10 mouse cellular contexts compared by ENCODE assay signal in genomic region chr16:4727526-4727925, GRCm38 (mm10). TPM values are rescaled to one million over a fixed set of nuclear protein-coding genes. Genes with fewer than 3 reads are reported as not detected.
DNase-seq lines count a peak whose midpoint lies in the region; ATAC-seq lines count a peak whose summit lies in the region.
"Had no signal": no experiment of that assay in that cellular context is flagged by ENCODE, and none has a peak within 500 bp of the region (broad histone marks: within the 10 kb centered on the region; RNA-seq: fewer than 3 reads in every experiment).

No protein-coding gene starts in this region.

- H3K4me2 ChIP-seq in forebrain, embryonic 11.5 days (ENCODE audit: low read depth, low read length, severe bottlenecking), result no peak overlapping the region
- peak overlapping the region; percentile 65 for H3K4me2 ChIP-seq in lung, embryonic 15.5 days
- peak overlapping the region; percentile 88 for H3K4me2 ChIP-seq in hindbrain, embryonic 15.5 days
- H3K4me2 ChIP-seq in midbrain, embryonic 15.5 days, result peak overlapping the region; percentile 57

- no peak overlapping the region for H3K27ac ChIP-seq in forebrain, embryonic 10.5 days
- H3K27ac ChIP-seq in forebrain, embryonic 11.5 days (ENCODE audit: low read depth, low read length), result no peak overlapping the region
- no peak overlapping the region for H3K27ac ChIP-seq in lung, embryonic 15.5 days
- no peak overlapping the region for H3K27ac ChIP-seq in hindbrain, embryonic 15.5 days (replicated peaks)
- no peak overlapping the region for H3K27ac ChIP-seq in midbrain, embryonic 15.5 days

- H3K4me1 ChIP-seq in forebrain, embryonic 10.5 days, result peaks cover 18% of the 10 kb centered on the region
- no peaks in the 10 kb centered on the region; the same call in 1 of the 2 replicates for H3K4me1 ChIP-seq in forebrain, embryonic 11.5 days (replicated peaks; ENCODE audit: control insufficient read depth, insufficient read depth, low read length)
- peaks cover 14% of the 10 kb centered on the region for H3K4me1 ChIP-seq in lung, embryonic 15.5 days
- peaks cover 24% of the 10 kb centered on the region for H3K4me1 ChIP-seq in hindbrain, embryonic 15.5 days (replicated peaks)
- H3K4me1 ChIP-seq in midbrain, embryonic 15.5 days, result peaks cover 10% of the 10 kb centered on the region

- H3K27me3 ChIP-seq in forebrain, embryonic 10.5 days (ENCODE audit: poor library complexity, severe bottlenecking), result peaks cover 13% of the 10 kb centered on the region; the same call in 1 of the 2 replicates
- H3K27me3 ChIP-seq in forebrain, embryonic 11.5 days (ENCODE audit: control insufficient read depth, insufficient read depth, low read length), result no peaks in the 10 kb centered on the region
- H3K27me3 ChIP-seq in lung, embryonic 15.5 days, result no peaks in the 10 kb centered on the region
- no peaks in the 10 kb centered on the region for H3K27me3 ChIP-seq in hindbrain, embryonic 15.5 days
- H3K27me3 ChIP-seq in midbrain, embryonic 15.5 days (replicated peaks), result no peaks in the 10 kb centered on the region

- ATAC-seq in forebrain, embryonic 11.5 days (replicated peaks; ENCODE audit: low FRiP score), result no peak
- no peak for ATAC-seq in lung, embryonic 15.5 days (ENCODE audit: borderline replicate concordance, extremely low read depth, low FRiP score, low TSS enrichment)
- no peak for ATAC-seq in hindbrain, embryonic 15.5 days (ENCODE audit: low FRiP score, low read depth)
- no peak for ATAC-seq in midbrain, embryonic 15.5 days (replicated peaks)

- peak overlapping the region; percentile 89 for H3K4me3 ChIP-seq in forebrain, embryonic 10.5 days
- no peak overlapping the region for H3K4me3 ChIP-seq in forebrain, embryonic 11.5 days (ENCODE audit: low read depth, low read length)
- peak overlapping the region; percentile 92; the same call in 1 of the 2 replicates for H3K4me3 ChIP-seq in lung, embryonic 15.5 days
- peak overlapping the region; percentile 98; the same call in 1 of the 2 replicates for H3K4me3 ChIP-seq in hindbrain, embryonic 15.5 days
- no peak overlapping the region; the same call in 1 of the 2 replicates for H3K4me3 ChIP-seq in midbrain, embryonic 15.5 days

- peaks cover 11% of the 10 kb centered on the region for H3K36me3 ChIP-seq in forebrain, embryonic 10.5 days (replicated peaks)
- no peaks in the 10 kb centered on the region for H3K36me3 ChIP-seq in forebrain, embryonic 11.5 days (ENCODE audit: control insufficient read depth, insufficient read depth, low read length)
- H3K36me3 ChIP-seq in lung, embryonic 15.5 days, result no peaks in the 10 kb centered on the region
- H3K36me3 ChIP-seq in hindbrain, embryonic 15.5 days, result no peaks in the 10 kb centered on the region
- H3K36me3 ChIP-seq in midbrain, embryonic 15.5 days (replicated peaks), result no peaks in the 10 kb centered on the region

- H3K9ac ChIP-seq in forebrain, embryonic 11.5 days (ENCODE audit: low read length), result no peak overlapping the region; the same call in 1 of the 2 replicates
- peak overlapping the region; percentile 13; the same call in 1 of the 2 replicates for H3K9ac ChIP-seq in lung, embryonic 15.5 days
- H3K9ac ChIP-seq in hindbrain, embryonic 15.5 days, result no peak overlapping the region
- no peak overlapping the region for H3K9ac ChIP-seq in midbrain, embryonic 15.5 days

- 96% methylated on average over 1 of the region's 1 CpGs for WGBS in forebrain, embryonic 10.5 days
- WGBS in forebrain, embryonic 11.5 days, result 95% methylated on average over 1 of the region's 1 CpGs
- 84% methylated on average over 1 of the region's 1 CpGs for WGBS in lung, embryonic 15.5 days
- 95% methylated on average over 1 of the region's 1 CpGs for WGBS in hindbrain, embryonic 15.5 days
- WGBS in midbrain, embryonic 15.5 days, result 95% methylated on average over 1 of the region's 1 CpGs

- no peak for DNase-seq in forebrain, embryonic 10.5 days (ENCODE audit: extremely low spot score, low spot score)
- no peak for DNase-seq in forebrain, embryonic 11.5 days (ENCODE audit: low spot score)
- DNase-seq in lung, postnatal 10 days, result no peak
- no peak for DNase-seq in embryo, embryonic 9.5 days (ENCODE audit: extremely low spot score)
- DNase-seq in thymus, postnatal 25 days, result no peak
- DNase-seq: gastrocnemius, postnatal 36 days; retina, postnatal 1 day had no signal

- H3K9me3 ChIP-seq in forebrain, embryonic 10.5 days, result no peaks in the 10 kb centered on the region
- H3K9me3 ChIP-seq in forebrain, embryonic 11.5 days (ENCODE audit: control insufficient read depth, low read length), result no peaks in the 10 kb centered on the region
- H3K9me3 ChIP-seq in lung, embryonic 15.5 days, result no peaks in the 10 kb centered on the region
- H3K9me3 ChIP-seq in hindbrain, embryonic 15.5 days, result no peaks in the 10 kb centered on the region
- H3K9me3 ChIP-seq in midbrain, embryonic 15.5 days, result no peaks in the 10 kb centered on the region

RNA-seq across cellular contexts. Expression of gene Hmox2, which starts 1.4 kb away (rescaled TPM):
- polyA plus RNA-seq in forebrain, embryonic 10.5 days (2016; fragmentation: Nextera tagmentation; extraction: Ambion mirVana), result 80.6 and 81.5 TPM in 2 replicates
- 74.3 and 80.3 TPM in 2 replicates for polyA plus RNA-seq in forebrain, embryonic 11.5 days (2014; fragmentation: Nextera tagmentation; extraction: Ambion mirVana)
- 106 and 113 TPM in 2 replicates for polyA plus RNA-seq in lung, embryonic 15.5 days (2015; fragmentation: Nextera tagmentation; extraction: Ambion mirVana)
- 108 and 109 TPM in 2 replicates for polyA plus RNA-seq in hindbrain, embryonic 15.5 days (2015; fragmentation: Nextera tagmentation; extraction: Ambion mirVana)
- 101 and 103 TPM in 2 replicates for polyA plus RNA-seq in midbrain, embryonic 15.5 days (2015; fragmentation: Nextera tagmentation; extraction: Ambion mirVana)

RNA-seq across cellular contexts. Expression of gene Nmral1, which starts 8.4 kb away (rescaled TPM):
- polyA plus RNA-seq in forebrain, embryonic 10.5 days (2016; fragmentation: Nextera tagmentation; extraction: Ambion mirVana), result 243 and 248 TPM in 2 replicates
- polyA plus RNA-seq in forebrain, embryonic 11.5 days (2014; fragmentation: Nextera tagmentation; extraction: Ambion mirVana), result 212 and 220 TPM in 2 replicates
- 78.7 and 81.2 TPM in 2 replicates for polyA plus RNA-seq in lung, embryonic 15.5 days (2015; fragmentation: Nextera tagmentation; extraction: Ambion mirVana)
- polyA plus RNA-seq in hindbrain, embryonic 15.5 days (2015; fragmentation: Nextera tagmentation; extraction: Ambion mirVana), result 64.5 and 68.4 TPM in 2 replicates
- 78.3 and 79.6 TPM in 2 replicates for polyA plus RNA-seq in midbrain, embryonic 15.5 days (2015; fragmentation: Nextera tagmentation; extraction: Ambion mirVana)

RNA-seq across cellular contexts. Expression of gene Coro7, which starts 47.9 kb away (rescaled TPM):
- 17.6 and 19.1 TPM in 2 replicates for polyA plus RNA-seq in forebrain, embryonic 10.5 days (2016; fragmentation: Nextera tagmentation; extraction: Ambion mirVana)
- 20.5 and 23.3 TPM in 2 replicates for polyA plus RNA-seq in forebrain, embryonic 11.5 days (2014; fragmentation: Nextera tagmentation; extraction: Ambion mirVana)
- polyA plus RNA-seq in lung, embryonic 15.5 days (2015; fragmentation: Nextera tagmentation; extraction: Ambion mirVana), result 13.4 and 15.2 TPM in 2 replicates
- 32.8 and 37.2 TPM in 2 replicates for polyA plus RNA-seq in hindbrain, embryonic 15.5 days (2015; fragmentation: Nextera tagmentation; extraction: Ambion mirVana)
- 32.1 and 33.2 TPM in 2 replicates for polyA plus RNA-seq in midbrain, embryonic 15.5 days (2015; fragmentation: Nextera tagmentation; extraction: Ambion mirVana)

Comparison
In these comparisons a context has a peak if more than half of its experiments do, and no peak if none do; other contexts are left out.
1. H3K4me3 ChIP-seq: peak in forebrain, embryonic 10.5 days (single experiment), lung, embryonic 15.5 days (single experiment) and hindbrain, embryonic 15.5 days (single experiment); none in forebrain, embryonic 11.5 days (single experiment) and midbrain, embryonic 15.5 days (single experiment).